Comparison of ENCODE assay signal across 1 mouse cellular context in genomic region chr5:114808385-114808784, GRCm38 (mm10).
TF ChIP-seq lines count a peak whose summit lies in the region.

No protein-coding gene starts in this region.

TF ChIP-seq in myocyte, 11 proteins besides CTCF, POLR2A, EP300 and RAD21:
- TF ChIP-seq E2F4 (IDR thresholded peaks at IDR 0.05; ENCODE audit: insufficient read depth), result no peak
- TF ChIP-seq POLR2AphosphoS2 (IDR thresholded peaks at IDR 0.05; ENCODE audit: insufficient read length, low read depth), result peak; percentile 9
TF ChIP-seq in myocyte: peak in this region for 1.
